Mouse (Mus musculus): ENCODE data around the gene Smim17. TPM values are rescaled to one million over a fixed set of nuclear protein-coding genes. Genes with fewer than 3 reads are reported as not detected.
"Not testable (repeated sequence)": the region's sequence is repeated elsewhere in the genome, so short reads cannot be mapped to it uniquely, and the experiment has no call there.

Gene Smim17
- polyA plus RNA-seq, 1 experiment from 2014 or later, result 0.11 TPM

DNA sequence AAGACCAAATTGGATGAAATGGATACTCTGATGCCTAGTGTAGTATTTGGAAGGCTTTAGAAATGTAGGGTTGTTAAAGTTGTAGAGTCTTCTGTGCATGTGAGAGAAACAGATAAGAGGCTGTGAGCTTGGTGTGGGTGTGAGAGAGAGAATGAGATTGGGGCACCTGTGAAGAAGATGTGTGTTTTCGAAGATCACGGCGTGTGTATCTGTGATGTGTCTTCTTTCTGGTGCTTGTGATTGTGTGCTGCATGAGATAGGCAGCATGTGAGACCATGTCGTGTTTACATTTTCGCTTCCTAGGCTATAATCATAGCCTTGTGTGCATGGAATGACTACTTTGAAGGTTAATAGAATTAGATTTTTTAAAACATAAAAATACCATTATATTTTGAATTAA lies 31.3 kb upstream of the Smim17 start:
- Histone ChIP-seq H3K36me3 (ENCODE audit: control insufficient read depth, insufficient read depth, low read length) (no peaks in the 10 kb centered on the region), H3K4me2 (ENCODE audit: low read depth, low read length) (no peak overlapping the region), H3K4me3 (ENCODE audit: low read length) (no peak overlapping the region), H3K9ac (ENCODE audit: low read depth, low read length) (no peak overlapping the region), H3K27me3 (replicated peaks; ENCODE audit: control insufficient read depth, insufficient read depth, low read length) (no peaks in the 10 kb centered on the region), H3K27ac (ENCODE audit: low read length) (no peak overlapping the region), H3K9me3 (ENCODE audit: control insufficient read depth, low read length) (no peaks in the 10 kb centered on the region), H3K4me1 (ENCODE audit: control insufficient read depth, insufficient read depth, low read length) (peaks cover 6% of the 10 kb centered on the region)
- 94% methylated on average over 5 of the region's 5 CpGs for WGBS
- ATAC-seq, result no peak

GRCm38 (mm10) chr7:6368146-6368545 lies 30.4 kb upstream of the Smim17 start:
- not testable (repeated sequence) for H3K4me1 ChIP-seq (ENCODE audit: control insufficient read depth, insufficient read depth, low read length); H3K4me2 ChIP-seq (ENCODE audit: low read depth, low read length); H3K27me3 ChIP-seq (replicated peaks; ENCODE audit: control insufficient read depth, insufficient read depth, low read length); ATAC-seq; H3K9ac ChIP-seq (ENCODE audit: low read depth, low read length); H3K27ac ChIP-seq (ENCODE audit: low read length); H3K36me3 ChIP-seq (ENCODE audit: control insufficient read depth, insufficient read depth, low read length); H3K9me3 ChIP-seq (ENCODE audit: control insufficient read depth, low read length); H3K4me3 ChIP-seq (ENCODE audit: low read length)
- 83% methylated on average over 5 of the region's 5 CpGs for WGBS

DNA sequence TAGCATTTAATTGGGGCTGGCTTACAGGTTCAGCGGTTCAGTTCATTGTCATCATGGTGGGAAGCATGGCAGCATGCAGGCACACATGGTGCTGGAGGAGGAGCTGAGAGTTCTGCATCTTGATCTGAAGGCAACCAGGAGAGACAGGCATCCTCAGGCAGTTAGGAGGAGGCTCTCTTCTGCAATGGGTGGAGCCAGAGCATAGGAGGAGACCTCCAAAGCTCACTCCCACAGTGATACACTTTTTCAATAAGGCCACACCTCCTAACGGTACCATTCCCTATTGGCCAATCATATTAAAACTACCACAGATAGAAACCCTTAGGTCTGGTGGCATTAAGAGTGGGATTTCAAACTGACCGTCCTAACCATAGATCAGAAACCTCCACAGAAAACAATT lies 29.1 kb upstream of the Smim17 start:
- no peak overlapping the region for H3K27ac ChIP-seq (ENCODE audit: low read length)
- 84% methylated on average over 3 of the region's 3 CpGs for WGBS
- no peaks in the 10 kb centered on the region for H3K27me3 ChIP-seq (replicated peaks; ENCODE audit: control insufficient read depth, insufficient read depth, low read length)
- no peak overlapping the region for H3K9ac ChIP-seq (ENCODE audit: low read depth, low read length)
- H3K9me3 ChIP-seq (ENCODE audit: control insufficient read depth, low read length), result no peaks in the 10 kb centered on the region
- no peak overlapping the region for H3K4me2 ChIP-seq (ENCODE audit: low read depth, low read length)
- no peak overlapping the region for H3K4me3 ChIP-seq (ENCODE audit: low read length)
- no peak for ATAC-seq
- H3K36me3 ChIP-seq (ENCODE audit: control insufficient read depth, insufficient read depth, low read length), result no peaks in the 10 kb centered on the region
- no peaks in the 10 kb centered on the region for H3K4me1 ChIP-seq (ENCODE audit: control insufficient read depth, insufficient read depth, low read length)

DNA sequence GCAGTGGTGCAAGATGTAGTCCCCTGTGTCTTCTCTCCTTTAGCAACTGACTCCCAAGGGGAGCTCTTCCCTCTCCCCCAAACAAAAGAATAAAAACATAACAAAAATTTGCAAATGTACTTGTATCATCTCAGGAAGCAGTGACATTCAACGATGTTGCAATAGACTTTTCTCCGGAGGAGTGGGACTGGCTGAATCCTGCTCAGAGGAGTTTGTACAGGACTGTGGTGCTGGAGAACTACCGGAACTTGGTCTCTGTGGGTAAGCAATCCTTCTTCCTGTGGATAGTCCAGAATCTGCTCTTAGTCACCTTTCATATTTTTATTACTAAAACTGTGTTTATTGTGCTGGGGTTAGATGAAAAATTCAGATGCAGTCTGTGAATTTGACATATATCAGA lies 25.5 kb upstream of the Smim17 start:
- no peaks in the 10 kb centered on the region for H3K36me3 ChIP-seq (ENCODE audit: control insufficient read depth, insufficient read depth, low read length)
- H3K9me3 ChIP-seq (ENCODE audit: control insufficient read depth, low read length), result no peaks in the 10 kb centered on the region
- no peak overlapping the region for H3K27ac ChIP-seq (ENCODE audit: low read length)
- H3K4me1 ChIP-seq (ENCODE audit: control insufficient read depth, insufficient read depth, low read length), result no peaks in the 10 kb centered on the region
- no peak overlapping the region for H3K4me2 ChIP-seq (ENCODE audit: low read depth, low read length)
- WGBS, result 85% methylated on average over 3 of the region's 3 CpGs
- no peak overlapping the region for H3K9ac ChIP-seq (ENCODE audit: low read depth, low read length)
- no peak overlapping the region for H3K4me3 ChIP-seq (ENCODE audit: low read length)
- H3K27me3 ChIP-seq (replicated peaks; ENCODE audit: control insufficient read depth, insufficient read depth, low read length), result no peaks in the 10 kb centered on the region
- ATAC-seq, result no peak

DNA sequence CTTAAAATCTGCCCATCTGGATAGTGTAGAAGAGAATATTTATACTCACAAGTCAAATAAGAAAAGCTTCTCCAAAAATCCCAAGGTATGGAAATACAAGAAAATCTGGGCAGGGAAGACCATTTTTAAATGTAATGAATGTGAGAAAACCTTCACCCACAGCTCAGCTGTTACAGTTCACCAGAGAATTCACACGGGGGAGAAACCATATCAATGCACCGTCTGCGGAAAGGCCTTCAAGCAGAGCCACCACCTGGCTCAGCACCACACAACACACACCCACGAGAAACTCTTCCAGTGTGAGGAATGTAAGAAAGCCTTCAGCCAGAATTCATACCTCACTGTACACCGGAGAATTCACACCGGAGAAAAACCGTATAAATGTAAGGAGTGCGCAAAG lies 20.1 kb upstream of the Smim17 start:
- H3K9ac ChIP-seq (ENCODE audit: low read depth, low read length), result no peak overlapping the region
- ATAC-seq, result no peak
- peaks cover 6% of the 10 kb centered on the region; the same call in 1 of the 2 replicates for H3K4me1 ChIP-seq (ENCODE audit: control insufficient read depth, insufficient read depth, low read length)
- no peaks in the 10 kb centered on the region for H3K9me3 ChIP-seq (ENCODE audit: control insufficient read depth, low read length)
- H3K27ac ChIP-seq (ENCODE audit: low read length), result no peak overlapping the region
- 87% methylated on average over 8 of the region's 8 CpGs for WGBS
- H3K27me3 ChIP-seq (replicated peaks; ENCODE audit: control insufficient read depth, insufficient read depth, low read length), result no peaks in the 10 kb centered on the region
- no peak overlapping the region for H3K4me2 ChIP-seq (ENCODE audit: low read depth, low read length)
- no peaks in the 10 kb centered on the region for H3K36me3 ChIP-seq (ENCODE audit: control insufficient read depth, insufficient read depth, low read length)
- no peak overlapping the region for H3K4me3 ChIP-seq (ENCODE audit: low read length)

- WGBS, result 81% methylated on average over 2 of the region's 2 CpGs
- no peak overlapping the region for H3K9ac ChIP-seq (ENCODE audit: low read depth, low read length)
- H3K4me2 ChIP-seq (ENCODE audit: low read depth, low read length), result no peak overlapping the region
- H3K4me3 ChIP-seq (ENCODE audit: low read length), result no peak overlapping the region
- H3K36me3 ChIP-seq (ENCODE audit: control insufficient read depth, insufficient read depth, low read length), result no peaks in the 10 kb centered on the region
- ATAC-seq, result no peak
- no peaks in the 10 kb centered on the region for H3K27me3 ChIP-seq (replicated peaks; ENCODE audit: control insufficient read depth, insufficient read depth, low read length)
- H3K9me3 ChIP-seq (ENCODE audit: control insufficient read depth, low read length), result no peaks in the 10 kb centered on the region
- H3K27ac ChIP-seq (ENCODE audit: low read length), result no peak overlapping the region
- H3K4me1 ChIP-seq (ENCODE audit: control insufficient read depth, insufficient read depth, low read length), result peaks cover 10% of the 10 kb centered on the region
Observed at GRCm38 (mm10) chr7:6381431-6381830, 17.1 kb upstream of the Smim17 start.

DNA sequence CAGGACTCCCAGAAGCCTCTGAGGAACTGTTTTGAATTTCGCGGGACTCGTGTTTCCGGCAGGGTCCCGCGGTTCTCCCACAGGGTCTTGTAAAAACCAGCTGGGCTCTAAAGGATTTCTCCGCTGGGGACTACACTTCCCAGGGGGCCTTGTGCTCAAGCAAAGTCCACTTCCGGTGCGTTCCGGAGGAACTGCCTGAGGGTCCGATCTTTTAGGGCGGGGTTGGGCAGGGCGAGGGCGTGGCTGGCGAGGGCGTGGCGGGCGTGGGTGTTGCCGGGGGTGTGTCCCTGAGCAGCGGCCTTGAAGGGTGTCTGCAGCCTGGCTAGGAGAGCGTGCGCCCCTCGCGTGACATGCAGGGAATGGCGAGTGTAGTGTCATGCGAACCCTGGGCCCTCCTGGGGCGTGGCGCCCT lies 15.5 kb upstream of the Smim17 start, which contains the start of gene Zfp28:
Zfp28 (plus strand) TSS at position 252 of the 412 bp plus-strand sequence.
- ATAC-seq, result peak; percentile 98
- Histone ChIP-seq H3K27me3 (replicated peaks; ENCODE audit: control insufficient read depth, insufficient read depth, low read length) (no peaks in the 10 kb centered on the region), H3K4me2 (ENCODE audit: low read depth, low read length) (peak within 1 kb of the TSS; percentile 83), H3K4me1 (ENCODE audit: control insufficient read depth, insufficient read depth, low read length) (peaks cover 10% of the 10 kb centered on the region), H3K36me3 (ENCODE audit: control insufficient read depth, insufficient read depth, low read length) (no peaks in the 10 kb centered on the region), H3K9me3 (ENCODE audit: control insufficient read depth, low read length) (no peaks in the 10 kb centered on the region), H3K4me3 (ENCODE audit: low read length) (peak within 1 kb of the TSS; percentile 69), H3K27ac (ENCODE audit: low read length) (peak within 1 kb of the TSS; percentile 65), H3K9ac (ENCODE audit: low read depth, low read length) (peak within 1 kb of the TSS; percentile 80)
- under 1% methylated on average over 28 of the region's 28 CpGs for WGBS

DNA sequence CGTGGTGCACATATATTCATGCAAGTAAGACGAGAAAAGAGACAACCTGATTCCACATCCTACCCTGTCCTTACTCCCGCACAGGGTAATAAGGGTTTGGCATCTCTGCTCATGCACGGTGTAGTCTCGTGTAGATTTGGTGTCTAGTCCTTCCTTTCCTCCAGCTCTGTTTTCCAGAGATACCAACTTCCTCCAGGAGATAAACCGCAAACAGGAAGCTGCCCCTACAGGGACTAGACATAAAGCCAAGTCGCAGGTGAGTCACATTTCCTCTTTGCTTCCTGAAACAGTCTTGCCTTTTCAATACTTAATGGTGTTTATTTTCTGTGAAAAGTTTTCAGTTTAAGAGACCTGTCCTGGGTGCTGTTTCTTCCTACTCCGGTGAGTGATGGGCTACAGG lies 14.5 kb upstream of the Smim17 start:
- H3K4me2 ChIP-seq (ENCODE audit: low read depth, low read length), result peak overlapping the region; percentile 83

DNA sequence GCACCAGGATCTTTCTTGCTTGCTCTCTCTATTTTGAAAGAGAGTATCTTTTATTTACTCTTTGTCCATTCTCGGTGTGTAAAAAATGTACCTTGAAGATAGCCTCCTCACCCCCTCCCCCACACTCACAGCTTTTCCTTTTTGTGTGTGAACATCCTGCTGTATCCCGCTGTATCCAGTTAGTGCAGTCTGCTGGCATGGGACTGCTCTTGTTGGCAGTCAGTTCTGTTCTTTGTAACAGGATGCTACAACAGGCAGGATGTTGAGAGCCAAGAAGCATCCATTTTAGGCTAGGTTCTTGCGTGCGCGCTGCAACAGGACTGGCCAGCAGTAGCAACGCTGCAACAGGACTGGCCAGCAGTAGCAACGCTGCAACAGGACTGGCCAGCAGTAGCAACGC lies 11.5 kb upstream of the Smim17 start:
- Histone ChIP-seq H3K9ac (ENCODE audit: low read depth, low read length) (no peak overlapping the region), H3K27me3 (replicated peaks; ENCODE audit: control insufficient read depth, insufficient read depth, low read length) (no peaks in the 10 kb centered on the region), H3K9me3 (ENCODE audit: control insufficient read depth, low read length) (no peaks in the 10 kb centered on the region), H3K36me3 (ENCODE audit: control insufficient read depth, insufficient read depth, low read length) (peaks cover 7% of the 10 kb centered on the region; the same call in 1 of the 2 replicates), H3K27ac (ENCODE audit: low read length) (no peak overlapping the region), H3K4me3 (ENCODE audit: low read length) (no peak overlapping the region), H3K4me2 (ENCODE audit: low read depth, low read length) (no peak overlapping the region), H3K4me1 (ENCODE audit: control insufficient read depth, insufficient read depth, low read length) (peaks cover 10% of the 10 kb centered on the region)
- WGBS, result 91% methylated on average over 8 of the region's 8 CpGs
- ATAC-seq, result no peak

More for the DNA sequence above, 14.5 kb upstream of the Smim17 start:
- no peaks in the 10 kb centered on the region for H3K36me3 ChIP-seq (ENCODE audit: control insufficient read depth, insufficient read depth, low read length)
- H3K4me3 ChIP-seq (ENCODE audit: low read length), result peak overlapping the region; percentile 69
- 65% methylated on average over 8 of the region's 8 CpGs for WGBS
- 0 out of 2 replicates have a peak, but pooled peaks have one; percentile 0 for ATAC-seq
- no peaks in the 10 kb centered on the region for H3K9me3 ChIP-seq (ENCODE audit: control insufficient read depth, low read length)
- H3K27ac ChIP-seq (ENCODE audit: low read length), result no peak overlapping the region; the same call in 1 of the 2 replicates
- H3K4me1 ChIP-seq (ENCODE audit: control insufficient read depth, insufficient read depth, low read length), result peaks cover 10% of the 10 kb centered on the region
- H3K27me3 ChIP-seq (replicated peaks; ENCODE audit: control insufficient read depth, insufficient read depth, low read length), result no peaks in the 10 kb centered on the region
- H3K9ac ChIP-seq (ENCODE audit: low read depth, low read length), result peak overlapping the region; percentile 80

GRCm38 (mm10) chr7:6388971-6389370 lies 9.5 kb upstream of the Smim17 start:
- WGBS, result 84% methylated on average over 5 of the region's 5 CpGs
- ATAC-seq, result no peak
- Histone ChIP-seq H3K4me2 (ENCODE audit: low read depth, low read length) (no peak overlapping the region), H3K27ac (ENCODE audit: low read length) (no peak overlapping the region), H3K4me1 (ENCODE audit: control insufficient read depth, insufficient read depth, low read length) (peaks cover under 1% of the 10 kb centered on the region; the same call in 1 of the 2 replicates), H3K4me3 (ENCODE audit: low read length) (no peak overlapping the region), H3K9ac (ENCODE audit: low read depth, low read length) (no peak overlapping the region), H3K9me3 (ENCODE audit: control insufficient read depth, low read length) (no peaks in the 10 kb centered on the region), H3K36me3 (ENCODE audit: control insufficient read depth, insufficient read depth, low read length) (peaks cover 10% of the 10 kb centered on the region; the same call in 1 of the 2 replicates), H3K27me3 (replicated peaks; ENCODE audit: control insufficient read depth, insufficient read depth, low read length) (no peaks in the 10 kb centered on the region)
